Mouse (Mus musculus): ENCODE measurements around the gene Mvd. TPM values are rescaled to one million over a fixed set of nuclear protein-coding genes. Genes with fewer than 3 reads are reported as not detected.

Gene Mvd
- total and polyA plus RNA-seq, 3 experiments, result 20.6 to 25.5 TPM; not detected in 1

DNA sequence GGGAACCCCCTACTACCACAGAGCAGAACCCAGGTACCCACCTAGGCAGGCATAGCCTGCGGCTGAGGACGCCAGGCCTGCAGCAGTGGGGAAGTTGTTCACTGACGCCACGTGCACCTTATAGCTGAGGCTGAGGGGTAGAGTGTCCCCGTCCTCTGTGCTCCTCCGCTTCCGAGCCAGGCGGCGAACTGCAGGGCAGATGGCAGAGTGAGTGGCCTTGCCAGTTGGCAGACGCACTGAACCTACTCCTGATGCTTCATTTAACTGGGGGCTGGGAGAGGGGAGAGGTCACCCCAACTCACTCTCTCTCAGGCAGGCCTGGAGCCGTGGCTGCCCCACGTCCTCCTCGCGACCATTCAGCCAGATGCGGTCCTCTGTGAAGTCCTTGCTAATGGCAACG, 3.9 kb downstream of the Mvd start:
- no peak overlapping the region for H3K9ac ChIP-seq (ENCODE audit: control insufficient read depth, low read depth, low read length, poor library complexity, severe bottlenecking)
- no peak overlapping the region for H3K27ac ChIP-seq (ENCODE audit: control insufficient read depth, low read depth, low read length)
- H3K79me2 ChIP-seq (ENCODE audit: control insufficient read depth, insufficient read depth, low read length, poor library complexity), result 0 out of 2 replicates have a peak, but pooled peaks cover 3% of the 10 kb centered on the region
- no peaks in the 10 kb centered on the region for H3K36me3 ChIP-seq (ENCODE audit: control insufficient read depth in 1 of 2, insufficient read depth in 2 of 2, low read length in 2 of 2)
- H3K27me3 ChIP-seq (ENCODE audit: control insufficient read depth in 1 of 2, insufficient read depth in 2 of 2, low read length in 2 of 2), result no peaks in the 10 kb centered on the region
- H3K4me3 ChIP-seq (ENCODE audit: control insufficient read depth in 1 of 2, insufficient read depth in 1 of 2, low read depth in 2 of 2, low read length in 2 of 2), result no peak overlapping the region
- DNase-seq (ENCODE audit: low read depth, low spot score), result no peak
- peaks cover 0 to 3% of the 10 kb centered on the region in 2 experiments; a peak in 1 of 4 replicates for H3K4me1 ChIP-seq (ENCODE audit: control insufficient read depth in 1 of 2, insufficient read depth in 2 of 2, low read length in 2 of 2)
- H3K9me3 ChIP-seq (replicated peaks; ENCODE audit: insufficient read depth, low read length), result no peaks in the 10 kb centered on the region
- no peak for TF ChIP-seq NRF1 (IDR thresholded peaks at IDR 0.05; ENCODE audit: insufficient read depth, low read depth, low read length, poor library complexity, severe bottlenecking)
- TF ChIP-seq HCFC1 (IDR thresholded peaks at IDR 0.05; ENCODE audit: low read depth, low read length), result no peak
- no peak for TF ChIP-seq RAD21 (IDR thresholded peaks at IDR 0.05; ENCODE audit: low read depth, low read length)
- no peak for TF ChIP-seq POLR2AphosphoS2 (IDR thresholded peaks at IDR 0.05; ENCODE audit: low read length)
- TF ChIP-seq ZKSCAN1 (IDR thresholded peaks at IDR 0.05; ENCODE audit: low read depth, low read length), result no peak
- TF ChIP-seq USF2 (IDR thresholded peaks at IDR 0.05; ENCODE audit: borderline replicate concordance in 1 of 2, insufficient read depth in 1 of 2, low read depth in 1 of 2, low read length in 2 of 2), result no peak
- no peak for TF ChIP-seq KAT2A (conservative IDR thresholded peaks at IDR 0.05; ENCODE audit: low read depth, low read length)
- TF ChIP-seq CHD1 (IDR thresholded peaks at IDR 0.05; ENCODE audit: low read depth, low read length), result no peak
- TF ChIP-seq MEF2A (IDR thresholded peaks at IDR 0.05; ENCODE audit: extremely low read depth, insufficient replicate concordance, low read depth, low read length, poor library complexity, severe bottlenecking), result no peak
- TF ChIP-seq TCF12 (IDR thresholded peaks at IDR 0.05; ENCODE audit: low read depth, low read length), result no peak
- no peak for TF ChIP-seq ELF1 (IDR thresholded peaks at IDR 0.05; ENCODE audit: low read depth, low read length)
- no peak for TF ChIP-seq JUND (IDR thresholded peaks at IDR 0.05; ENCODE audit: low read depth, low read length)
- TF ChIP-seq GABPA (IDR thresholded peaks at IDR 0.05; ENCODE audit: low read depth, low read length), result no peak
- no peak for TF ChIP-seq GATA1 (IDR thresholded peaks at IDR 0.05; ENCODE audit: low read depth, low read length)
- no peak for TF ChIP-seq ZC3H11A (IDR thresholded peaks at IDR 0.05; ENCODE audit: low read depth, low read length)

DNA sequence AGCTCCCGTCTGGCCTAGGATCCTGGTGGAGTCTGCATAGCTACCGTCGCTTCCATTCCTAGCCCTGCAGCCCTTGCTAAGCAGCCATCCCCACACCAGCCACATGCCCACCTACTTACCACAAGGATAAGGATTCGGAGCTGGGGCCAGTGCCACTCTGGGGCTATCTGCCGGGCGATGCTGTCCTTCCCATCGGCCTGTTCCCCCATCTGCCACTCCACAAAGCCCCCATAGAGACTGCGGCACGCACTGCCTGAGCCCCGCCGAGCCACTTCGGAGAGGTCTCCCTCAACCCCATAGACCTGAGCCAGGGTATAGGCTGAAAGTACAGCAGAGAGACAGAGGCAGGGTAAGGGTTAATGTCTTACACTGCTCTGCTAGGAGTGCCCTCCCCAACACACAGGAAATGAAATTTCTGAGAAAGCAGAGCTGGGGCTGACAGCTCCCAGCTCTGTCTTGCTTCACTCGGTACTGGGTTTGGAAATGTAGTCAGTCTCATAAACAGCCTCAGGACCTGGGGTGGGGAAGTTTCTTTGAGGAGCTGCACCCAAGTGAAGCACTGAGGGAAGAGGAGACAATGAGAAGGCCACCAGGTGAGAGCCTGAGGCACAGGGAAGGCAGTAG, 5.4 kb downstream of the Mvd start:
- Histone ChIP-seq H3K4me3 (ENCODE audit: control insufficient read depth in 1 of 2, insufficient read depth in 1 of 2, low read depth in 2 of 2, low read length in 2 of 2) (no peak overlapping the region), H3K27ac (ENCODE audit: control insufficient read depth, low read depth, low read length) (no peak overlapping the region), H3K79me2 (ENCODE audit: control insufficient read depth, insufficient read depth, low read length, poor library complexity) (no peaks in the 10 kb centered on the region), H3K9me3 (replicated peaks; ENCODE audit: insufficient read depth, low read length) (no peaks in the 10 kb centered on the region), H3K27me3 (ENCODE audit: control insufficient read depth in 1 of 2, insufficient read depth in 2 of 2, low read length in 2 of 2) (no peaks in the 10 kb centered on the region), H3K4me1 (ENCODE audit: control insufficient read depth in 1 of 2, insufficient read depth in 2 of 2, low read length in 2 of 2) (peaks cover 0 to 3% of the 10 kb centered on the region in 2 experiments; a peak in 1 of 4 replicates), H3K36me3 (ENCODE audit: control insufficient read depth in 1 of 2, insufficient read depth in 2 of 2, low read length in 2 of 2) (no peaks in the 10 kb centered on the region), H3K9ac (ENCODE audit: control insufficient read depth, low read depth, low read length, poor library complexity, severe bottlenecking) (no peak overlapping the region)
- no peak for DNase-seq (ENCODE audit: low read depth, low spot score)
- TF ChIP-seq ZNF384 (IDR thresholded peaks at IDR 0.05; ENCODE audit: low read depth, low read length), result no peak
- TF ChIP-seq GATA1 (IDR thresholded peaks at IDR 0.05; ENCODE audit: low read depth, low read length), result no peak
- TF ChIP-seq RAD21 (IDR thresholded peaks at IDR 0.05; ENCODE audit: low read depth, low read length), result no peak
- TF ChIP-seq CHD1 (IDR thresholded peaks at IDR 0.05; ENCODE audit: low read depth, low read length), result no peak
- TF ChIP-seq E2F4 (IDR thresholded peaks at IDR 0.05; ENCODE audit: borderline replicate concordance, low read depth, low read length), result no peak
- TF ChIP-seq SMC3 (IDR thresholded peaks at IDR 0.05; ENCODE audit: low read depth, low read length), result no peak
- TF ChIP-seq POLR2A (IDR thresholded peaks at IDR 0.05; ENCODE audit: control insufficient read depth in 1 of 2, insufficient read depth in 1 of 2, low read depth in 1 of 2, low read length in 2 of 2, poor library complexity in 1 of 2), result no peak
- TF ChIP-seq TCF12 (IDR thresholded peaks at IDR 0.05; ENCODE audit: low read depth, low read length), result no peak
- TF ChIP-seq MEF2A (IDR thresholded peaks at IDR 0.05; ENCODE audit: extremely low read depth, insufficient replicate concordance, low read depth, low read length, poor library complexity, severe bottlenecking), result no peak

Data from MEL (cell line).